Mouse (Mus musculus) intestine, postnatal 0 days (tissue): ENCODE data around the gene Grap2. TPM values are rescaled to one million over a fixed set of nuclear protein-coding genes. Genes with fewer than 3 reads are reported as not detected.
A peak's percentile ranks its signal among the peaks of the same experiment; 100 is the strongest.

Experiments used
- ATAC-seq: fragments of 200-750 bp; cut with Nextera tagmentation; 2 replicates; pipeline ENCODE4 v1.8.0; 2017; ENCODE audit warnings: mild to moderate bottlenecking, moderate TSS enrichment, moderate library complexity
- H3K27ac ChIP-seq: fragments of 300-500 bp; sonication (generic); 2 replicates; pipeline ENCODE4 v1.5.1; 2014; ENCODE audit warnings: mild to moderate bottlenecking, low read depth, low read length, moderate library complexity
- H3K27me3 ChIP-seq: fragments of 300-500 bp; sonication (generic); replicated peaks from 2 replicates; pipeline ENCODE4 v1.6.1; 2014; ENCODE audit warnings: low read length, mixed read lengths; ENCODE audit not compliant: control insufficient read depth, insufficient read depth
- H3K36me3 ChIP-seq: fragments of 300-500 bp; sonication (generic); 2 replicates; pipeline ENCODE4 v1.6.1; 2014; ENCODE audit warnings: mild to moderate bottlenecking, moderate library complexity; ENCODE audit not compliant: control insufficient read depth, insufficient read depth
- H3K4me1 ChIP-seq: fragments of 300-500 bp; sonication (generic); replicated peaks from 2 replicates; pipeline ENCODE4 v1.6.1; 2014; ENCODE audit warnings: antibody characterized with exemption, low read length, mixed read lengths; ENCODE audit not compliant: control insufficient read depth, insufficient read depth
- H3K4me2 ChIP-seq: fragments of 300-500 bp; sonication (generic); replicated peaks from 2 replicates; pipeline ENCODE4 v1.6.1; 2014; ENCODE audit warnings: low read depth, mild to moderate bottlenecking, moderate library complexity
- H3K4me3 ChIP-seq: fragments of 300-500 bp; sonication (generic); 2 replicates; pipeline ENCODE4 v1.5.1; 2014; ENCODE audit warnings: low read depth, low read length
- H3K9ac ChIP-seq: fragments of 300-500 bp; sonication (generic); 2 replicates; pipeline ENCODE4 v1.6.1; 2014; ENCODE audit warnings: mild to moderate bottlenecking, low read depth, low read length
- H3K9me3 ChIP-seq: fragments of 300-500 bp; sonication (generic); 2 replicates; pipeline ENCODE4 v1.6.1; 2016; ENCODE audit warnings: mixed run types; ENCODE audit not compliant: control insufficient read depth
- CTCF ChIP-seq: sonication (generic); IDR thresholded peaks from 2 replicates; pipeline ENCODE4 v1.5.1; 2016; ENCODE audit warnings: low read depth, mild to moderate bottlenecking, control low read depth, antibody characterized with exemption, moderate library complexity
- WGBS: fragments of 180-500 bp; shearing (Covaris S2); extraction: QIAGEN DNeasy Blood & Tissue Kit; methylation state at CpG from one replicate; pipeline ENCODE4 v1.1.7; 2014; 5-methylcytosine and 5-hydroxymethylcytosine counted together
- polyA plus RNA-seq: library from polyadenylated mRNA; unstranded; fragments of >200 nt; fragmentation: Nextera tagmentation; extraction: Ambion mirVana; gene quantifications from 2 replicates; pipeline ENCODE4 v1.2.1, GENCODE M21; 2015

Grap2 gene
- polyA plus RNA-seq, 1 experiment from 2014 or later: 0.27 TPM

DNA sequence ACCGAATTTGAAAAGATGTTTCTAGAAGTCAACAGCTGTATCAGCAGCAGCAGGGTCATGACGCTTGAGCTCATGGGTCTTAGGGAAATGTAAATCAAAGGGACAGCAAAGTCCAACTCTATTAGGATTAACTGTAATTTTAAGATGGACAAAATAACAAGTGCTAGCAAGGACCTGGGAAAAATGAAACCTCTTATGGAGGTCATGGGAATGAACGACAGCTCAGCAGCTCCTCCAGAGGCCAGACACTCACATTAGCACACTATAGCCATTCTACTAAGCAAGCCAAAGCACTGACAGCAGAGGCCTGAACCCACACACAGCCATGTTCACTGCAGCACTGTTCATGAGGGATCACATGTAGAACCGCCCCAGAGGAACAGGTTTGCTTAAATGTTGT, 14.6 kb upstream of the Grap2 start:
- WGBS: 75% methylated on average over 4 of the region's 4 CpGs
- H3K9ac ChIP-seq: no peak overlapping the region
- H3K4me1 ChIP-seq: no peaks in the 10 kb centered on the region
- H3K27me3 ChIP-seq: no peaks in the 10 kb centered on the region
- no peaks in the 10 kb centered on the region for H3K36me3 ChIP-seq
- H3K27ac ChIP-seq: no peak overlapping the region
- H3K4me2 ChIP-seq: no peak overlapping the region
- peak; percentile 64 for TF ChIP-seq CTCF
- no peak for ATAC-seq
- H3K4me3 ChIP-seq: no peak overlapping the region
- H3K9me3 ChIP-seq: no peaks in the 10 kb centered on the region

DNA sequence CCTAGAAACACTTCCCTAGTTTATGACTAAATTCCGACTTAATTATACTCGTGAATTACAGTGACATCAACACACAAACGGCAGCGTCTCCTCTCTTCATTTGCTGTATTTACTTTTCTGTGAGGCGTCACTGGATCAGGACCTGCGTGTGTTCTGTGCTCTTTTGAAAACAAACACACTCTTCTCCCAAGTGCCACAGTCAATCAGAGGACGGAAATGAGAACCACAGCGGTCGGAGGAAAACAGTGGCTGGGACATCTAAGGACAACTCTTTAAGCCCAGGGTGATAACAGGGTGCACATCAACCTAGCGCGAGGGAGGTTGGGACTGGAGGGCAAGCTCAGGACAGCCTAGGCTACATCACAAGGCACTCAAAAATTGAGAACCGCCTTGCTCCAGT, 12.9 kb upstream of the Grap2 start:
- 48% methylated on average over 12 of the region's 12 CpGs for WGBS
- H3K27me3 ChIP-seq: no peaks in the 10 kb centered on the region
- H3K4me3 ChIP-seq: no peak overlapping the region
- H3K27ac ChIP-seq: no peak overlapping the region
- H3K9ac ChIP-seq: no peak overlapping the region
- TF ChIP-seq CTCF: no peak
- no peak overlapping the region for H3K4me2 ChIP-seq
- ATAC-seq: no peak
- no peaks in the 10 kb centered on the region for H3K9me3 ChIP-seq
- H3K36me3 ChIP-seq: no peaks in the 10 kb centered on the region
- H3K4me1 ChIP-seq: no peaks in the 10 kb centered on the region

DNA sequence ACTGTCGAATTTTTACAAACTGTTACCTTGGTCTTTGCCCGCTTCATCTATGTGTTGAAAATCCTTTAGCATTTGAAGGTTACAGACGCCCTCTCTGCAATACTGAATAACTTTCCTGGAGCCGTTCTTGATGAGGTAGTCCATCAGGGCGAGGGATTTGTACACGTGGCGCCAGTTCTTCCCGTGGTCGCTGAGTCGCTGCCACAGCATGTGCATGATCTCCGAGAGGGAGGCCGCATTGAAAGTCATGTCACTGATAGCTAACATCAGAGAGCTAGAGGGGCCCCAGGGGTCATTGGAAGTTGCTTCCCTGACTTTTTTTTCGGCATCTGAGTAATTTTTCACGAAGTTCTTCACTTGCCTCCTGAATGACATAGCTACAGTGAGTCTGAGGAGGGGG, 12.4 kb upstream of the Grap2 start:
- ATAC-seq: no peak
- Histone ChIP-seq H3K9ac (no peak overlapping the region), H3K9me3 (no peaks in the 10 kb centered on the region), H3K4me1 (no peaks in the 10 kb centered on the region), H3K4me3 (no peak overlapping the region), H3K4me2 (no peak overlapping the region), H3K27ac (no peak overlapping the region), H3K36me3 (no peaks in the 10 kb centered on the region), H3K27me3 (no peaks in the 10 kb centered on the region)
- 58% methylated on average over 14 of the region's 14 CpGs for WGBS
- no peak for TF ChIP-seq CTCF

DNA sequence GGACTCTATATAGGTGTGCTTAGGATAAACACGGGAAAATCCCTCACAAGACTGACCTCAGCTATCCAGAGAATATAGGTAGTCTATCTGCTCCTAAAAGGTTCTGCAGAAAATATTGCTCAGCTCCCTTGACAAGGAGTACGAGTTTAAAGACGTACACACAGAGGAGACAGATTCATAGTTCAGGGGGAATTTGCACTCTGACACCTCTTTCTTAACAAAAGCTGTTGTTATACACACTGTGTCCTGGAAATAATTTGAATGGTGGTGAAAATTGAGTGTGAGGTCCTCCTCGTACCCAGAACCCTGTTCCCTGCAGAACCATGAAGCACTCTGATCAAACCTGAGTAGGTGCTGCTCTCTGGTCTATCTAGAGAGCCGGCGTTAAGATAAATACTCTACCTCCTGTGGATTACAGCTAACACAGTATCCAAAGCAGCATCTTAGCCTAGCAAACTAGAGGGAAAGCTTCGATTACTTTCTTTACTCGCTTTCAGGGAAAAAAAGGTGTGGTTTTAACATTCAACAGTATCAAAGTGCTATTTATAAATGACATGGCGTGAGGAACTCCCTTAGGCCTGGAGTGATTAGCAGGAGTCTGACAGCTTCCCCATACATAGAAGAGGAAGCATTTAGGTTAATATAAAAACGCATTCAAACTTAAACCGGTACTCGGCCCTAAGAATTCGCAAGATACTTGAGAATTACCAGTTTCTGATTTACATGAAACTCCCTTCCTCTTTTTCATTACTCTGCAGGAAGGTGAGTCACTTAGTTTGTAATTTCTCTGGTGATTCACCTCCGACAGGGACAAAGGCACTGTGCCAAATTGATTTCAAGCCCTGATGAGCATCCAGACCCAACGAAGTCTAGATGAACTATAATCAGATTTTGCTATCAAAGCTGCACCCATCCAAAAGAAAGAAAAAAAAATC, 11.5 kb upstream of the Grap2 start:
- ATAC-seq: no peak
- Histone ChIP-seq H3K4me2 (no peak overlapping the region), H3K27me3 (no peaks in the 10 kb centered on the region), H3K36me3 (no peaks in the 10 kb centered on the region), H3K4me1 (no peaks in the 10 kb centered on the region), H3K9me3 (no peaks in the 10 kb centered on the region), H3K27ac (no peak overlapping the region), H3K9ac (no peak overlapping the region), H3K4me3 (no peak overlapping the region)
- WGBS: 50% methylated on average over 15 of the region's 15 CpGs
- no peak for TF ChIP-seq CTCF

DNA sequence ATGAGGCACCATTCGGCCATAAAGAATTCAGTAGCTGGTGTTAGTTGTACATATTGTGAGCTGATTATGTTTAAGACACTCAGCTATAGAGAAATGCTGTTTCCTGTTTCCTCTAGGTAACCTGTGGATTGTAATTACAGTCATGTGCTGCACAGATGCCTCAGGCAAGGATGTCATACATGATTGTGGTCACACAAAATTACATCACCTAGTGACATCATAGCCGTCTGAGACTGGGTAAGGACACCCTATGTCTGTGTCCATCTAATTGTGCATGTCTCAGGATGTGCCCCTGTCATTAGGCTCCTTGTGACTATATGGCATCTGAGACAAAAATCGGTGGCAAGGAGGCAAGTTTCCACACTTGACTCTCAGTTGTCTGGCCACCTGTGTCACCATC, 9.9 kb upstream of the Grap2 start:
- TF ChIP-seq CTCF: no peak
- no peaks in the 10 kb centered on the region for H3K9me3 ChIP-seq
- H3K4me1 ChIP-seq: no peaks in the 10 kb centered on the region
- H3K36me3 ChIP-seq: no peaks in the 10 kb centered on the region
- ATAC-seq: no peak
- H3K9ac ChIP-seq: no peak overlapping the region
- H3K27me3 ChIP-seq: no peaks in the 10 kb centered on the region
- WGBS: 81% methylated on average over 3 of the region's 3 CpGs
- H3K4me3 ChIP-seq: no peak overlapping the region
- H3K27ac ChIP-seq: no peak overlapping the region
- no peak overlapping the region for H3K4me2 ChIP-seq

DNA sequence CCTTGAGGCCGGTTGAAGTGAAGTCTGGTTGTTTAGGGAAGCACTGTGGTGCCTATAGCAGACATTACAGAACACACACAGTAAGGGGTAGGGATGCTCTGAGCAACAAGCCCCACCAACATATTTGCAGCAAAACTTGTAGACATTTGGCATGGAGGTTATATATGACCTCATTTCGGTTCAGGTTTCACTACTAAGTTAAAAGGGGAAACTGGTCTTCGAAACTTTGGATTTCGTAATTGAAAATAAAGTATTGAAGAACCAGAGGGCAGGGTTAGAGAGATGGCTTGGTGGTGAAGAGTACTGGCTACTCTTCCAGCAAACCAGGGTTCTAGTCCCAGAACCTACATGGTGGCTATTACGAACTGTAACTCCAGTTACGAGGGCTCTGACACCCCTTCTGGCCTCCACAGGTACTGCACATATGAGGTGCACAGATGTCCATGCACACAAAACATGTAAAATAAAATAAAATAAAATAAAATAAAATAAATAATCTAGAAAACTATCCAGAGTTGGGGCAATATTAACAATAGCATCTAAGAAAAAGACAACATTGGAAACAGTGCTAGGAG, 8.7 kb upstream of the Grap2 start:
- no peak overlapping the region for H3K4me2 ChIP-seq
- H3K36me3 ChIP-seq: no peaks in the 10 kb centered on the region
- ATAC-seq: no peak
- H3K4me3 ChIP-seq: no peak overlapping the region
- peak; percentile 50 for TF ChIP-seq CTCF
- H3K9ac ChIP-seq: no peak overlapping the region
- H3K27me3 ChIP-seq: no peaks in the 10 kb centered on the region
- no peaks in the 10 kb centered on the region for H3K4me1 ChIP-seq
- H3K9me3 ChIP-seq: no peaks in the 10 kb centered on the region
- H3K27ac ChIP-seq: no peak overlapping the region
- WGBS: 92% methylated on average over 6 of the region's 6 CpGs
